Mouse (Mus musculus): ENCODE measurements around the gene Rsrc2. TPM values are rescaled to one million over a fixed set of nuclear protein-coding genes. Genes with fewer than 3 reads are reported as not detected.
A peak's percentile ranks its signal among the peaks of the same experiment; 100 is the strongest.

The Rsrc2 gene
- total RNA-seq, 1 experiment from 2014 or later = 381 TPM

- no peak for ATAC-seq (replicated peaks in 1 of 2; ENCODE audit: insufficient read depth in 1 of 2, low FRiP score in 2 of 2, low TSS enrichment in 1 of 2, low read depth in 1 of 2, poor library complexity in 2 of 2, severe bottlenecking in 2 of 2)
These were observed 39.6 kb downstream of the Rsrc2 start for GRCm38 (mm10) chr5:123709571-123709970.

- ATAC-seq (replicated peaks in 1 of 2; ENCODE audit: insufficient read depth in 1 of 2, low FRiP score in 2 of 2, low TSS enrichment in 1 of 2, low read depth in 1 of 2, poor library complexity in 2 of 2, severe bottlenecking in 2 of 2) = no peak
These were observed 40.6 kb downstream of the Rsrc2 start for GRCm38 (mm10) chr5:123708598-123708997.

GRCm38 (mm10) chr5:123700625-123701024, 48.6 kb downstream of the Rsrc2 start:
- no peak for ATAC-seq (replicated peaks in 1 of 2; ENCODE audit: insufficient read depth in 1 of 2, low FRiP score in 2 of 2, low TSS enrichment in 1 of 2, low read depth in 1 of 2, poor library complexity in 2 of 2, severe bottlenecking in 2 of 2)

GRCm38 (mm10) chr5:123699198-123699597, 50.0 kb downstream of the Rsrc2 start:
- peak; percentile 56 to 67; a peak in 2 of 4 replicates for ATAC-seq (replicated peaks in 1 of 2; ENCODE audit: insufficient read depth in 1 of 2, low FRiP score in 2 of 2, low TSS enrichment in 1 of 2, low read depth in 1 of 2, poor library complexity in 2 of 2, severe bottlenecking in 2 of 2)

- ATAC-seq (replicated peaks in 1 of 2; ENCODE audit: insufficient read depth in 1 of 2, low FRiP score in 2 of 2, low TSS enrichment in 1 of 2, low read depth in 1 of 2, poor library complexity in 2 of 2, severe bottlenecking in 2 of 2) = no peak
These were observed 52.3 kb downstream of the Rsrc2 start for GRCm38 (mm10) chr5:123696961-123697360.

- ATAC-seq (replicated peaks in 1 of 2; ENCODE audit: insufficient read depth in 1 of 2, low FRiP score in 2 of 2, low TSS enrichment in 1 of 2, low read depth in 1 of 2, poor library complexity in 2 of 2, severe bottlenecking in 2 of 2) = no peak
These were observed 53.0 kb downstream of the Rsrc2 start for GRCm38 (mm10) chr5:123696244-123696643.

- ATAC-seq (replicated peaks in 1 of 2; ENCODE audit: insufficient read depth in 1 of 2, low FRiP score in 2 of 2, low TSS enrichment in 1 of 2, low read depth in 1 of 2, poor library complexity in 2 of 2, severe bottlenecking in 2 of 2) = no peak
These were observed 54.7 kb downstream of the Rsrc2 start for GRCm38 (mm10) chr5:123694468-123694867.

- peak; percentile 20 to 37; a peak in 2 of 4 replicates for ATAC-seq (replicated peaks in 1 of 2; ENCODE audit: insufficient read depth in 1 of 2, low FRiP score in 2 of 2, low TSS enrichment in 1 of 2, low read depth in 1 of 2, poor library complexity in 2 of 2, severe bottlenecking in 2 of 2)
These were observed 64.7 kb downstream of the Rsrc2 start, which contains the start of gene Clip1 for GRCm38 (mm10) chr5:123684221-123685144. Gene Clip1 (minus strand): TSS chr5:123684618.

GRCm38 (mm10) chr5:123683377-123684220, 65.6 kb downstream of the Rsrc2 start:
- ATAC-seq (replicated peaks in 1 of 2; ENCODE audit: insufficient read depth in 1 of 2, low FRiP score in 2 of 2, low TSS enrichment in 1 of 2, low read depth in 1 of 2, poor library complexity in 2 of 2, severe bottlenecking in 2 of 2) = no peak

GRCm38 (mm10) chr5:123683043-123683376, 66.2 kb downstream of the Rsrc2 start:
- no peak for ATAC-seq (replicated peaks in 1 of 2; ENCODE audit: insufficient read depth in 1 of 2, low FRiP score in 2 of 2, low TSS enrichment in 1 of 2, low read depth in 1 of 2, poor library complexity in 2 of 2, severe bottlenecking in 2 of 2)

GRCm38 (mm10) chr5:123682372-123682771, 66.8 kb downstream of the Rsrc2 start:
- peak; percentile 46 to 71; a peak in 3 of 4 replicates for ATAC-seq (replicated peaks in 1 of 2; ENCODE audit: insufficient read depth in 1 of 2, low FRiP score in 2 of 2, low TSS enrichment in 1 of 2, low read depth in 1 of 2, poor library complexity in 2 of 2, severe bottlenecking in 2 of 2)

- ATAC-seq (replicated peaks in 1 of 2; ENCODE audit: insufficient read depth in 1 of 2, low FRiP score in 2 of 2, low TSS enrichment in 1 of 2, low read depth in 1 of 2, poor library complexity in 2 of 2, severe bottlenecking in 2 of 2) = no peak
These were observed 69.5 kb downstream of the Rsrc2 start for GRCm38 (mm10) chr5:123679546-123680263.

- ATAC-seq (replicated peaks in 1 of 2; ENCODE audit: insufficient read depth in 1 of 2, low FRiP score in 2 of 2, low TSS enrichment in 1 of 2, low read depth in 1 of 2, poor library complexity in 2 of 2, severe bottlenecking in 2 of 2) = no peak
These were observed 70.1 kb downstream of the Rsrc2 start for GRCm38 (mm10) chr5:123679106-123679505.

Other genes starting within 250 kb of the Rsrc2 start
- 0.25 TPM in 1 of 2 replicates, not detected in the other for gene B3gnt4, start 239.0 kb downstream of the Rsrc2 start, total RNA-seq (2017)
- 58.4 and 69.0 TPM in 2 replicates for gene Diablo, start 225.2 kb downstream of the Rsrc2 start, total RNA-seq (2017)
- not detected in 2 replicates for gene Gm49027, start 223.9 kb downstream of the Rsrc2 start, total RNA-seq (2017)
- gene Vps33a, start 176.4 kb downstream of the Rsrc2 start, total RNA-seq (2017) = 19.9 and 21.8 TPM in 2 replicates
- 105 and 149 TPM in 2 replicates for gene Clip1, start 64.8 kb downstream of the Rsrc2 start, total RNA-seq (2017)
- gene Zcchc8, start 28.3 kb downstream of the Rsrc2 start, total RNA-seq (2017) = 95.3 and 116 TPM in 2 replicates
- gene Kntc1, start 302 bp upstream of the Rsrc2 start, total RNA-seq (2017) = 37.5 and 38.5 TPM in 2 replicates
- gene Hcar2, start 116.1 kb upstream of the Rsrc2 start, total RNA-seq (2017) = 9.5 and 10.4 TPM in 2 replicates
- not detected in 2 replicates for gene Hcar1, start 130.6 kb upstream of the Rsrc2 start, total RNA-seq (2017)
- gene Denr, start 157.8 kb upstream of the Rsrc2 start, total RNA-seq (2017) = 79.2 and 86.1 TPM in 2 replicates
- 2.9 and 4.6 TPM in 2 replicates for gene Gm43518, start 178.0 kb upstream of the Rsrc2 start, total RNA-seq (2017)
- gene Ccdc62, start 181.3 kb upstream of the Rsrc2 start, total RNA-seq (2017) = 4.9 and 6.2 TPM in 2 replicates
- gene Hip1r, start 224.2 kb upstream of the Rsrc2 start, total RNA-seq (2017) = 36.8 and 47.0 TPM in 2 replicates